Mouse (Mus musculus): ENCODE measurements around the gene Aars. TPM values are rescaled to one million over a fixed set of nuclear protein-coding genes. Genes with fewer than 3 reads are reported as not detected.
A peak's percentile ranks its signal among the peaks of the same experiment; 100 is the strongest.
"Not testable (repeated sequence)": the region's sequence is repeated elsewhere in the genome, so short reads cannot be mapped to it uniquely, and the experiment has no call there.

The Aars gene
- polyA plus RNA-seq, 1 experiment from 2014 or later = 75.6 TPM

- Histone ChIP-seq H3K9me3 (replicated peaks) (no peaks in the 10 kb centered on the region), H3K4me3 (no peak overlapping the region), H3K27ac (replicated peaks) (no peak overlapping the region), H3K4me1 (peaks cover 20% of the 10 kb centered on the region), H3K36me3 (no peaks in the 10 kb centered on the region), H3K27me3 (ENCODE audit: low read depth, poor library complexity, severe bottlenecking) (no peaks in the 10 kb centered on the region)
- 82% methylated on average over 7 of the region's 7 CpGs for WGBS
- no peak for DNase-seq (ENCODE audit: low spot score)
Observed at GRCm38 (mm10) chr8:111091706-111092105, 58.8 kb downstream of the Aars start.

DNA sequence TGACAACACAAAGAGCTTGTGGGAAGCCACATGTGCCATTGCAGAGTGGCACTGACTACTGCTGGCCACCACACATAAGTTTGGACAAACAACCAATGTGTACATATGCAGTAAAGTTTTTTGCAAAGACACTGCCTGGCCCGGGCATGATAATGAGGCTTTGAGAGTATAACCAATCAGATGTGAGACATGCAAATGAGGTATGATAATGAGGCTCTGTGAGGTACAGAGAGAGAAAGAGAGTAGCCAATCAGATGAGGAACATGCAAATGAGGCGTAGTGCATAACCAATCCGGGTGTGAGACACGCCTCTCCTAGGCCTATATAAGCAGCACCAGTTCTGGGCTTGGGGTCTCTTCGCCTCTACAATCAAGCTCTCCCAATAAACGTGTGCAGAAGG lies 59.4 kb downstream of the Aars start, which contains the start of gene Clec18a:
Gene Clec18a, minus strand, starts transcription at position 101 of the 400 bp plus-strand sequence.
- H3K4me3 ChIP-seq; H3K36me3 ChIP-seq; H3K27ac ChIP-seq (replicated peaks); H3K27me3 ChIP-seq (ENCODE audit: low read depth, poor library complexity, severe bottlenecking); DNase-seq (ENCODE audit: low spot score); H3K9me3 ChIP-seq (replicated peaks): not testable (repeated sequence)
- H3K4me1 ChIP-seq = peaks cover 20% of the 10 kb centered on the region
- 87% methylated on average over 6 of the region's 6 CpGs for whole genome bisulfite sequencing

DNA sequence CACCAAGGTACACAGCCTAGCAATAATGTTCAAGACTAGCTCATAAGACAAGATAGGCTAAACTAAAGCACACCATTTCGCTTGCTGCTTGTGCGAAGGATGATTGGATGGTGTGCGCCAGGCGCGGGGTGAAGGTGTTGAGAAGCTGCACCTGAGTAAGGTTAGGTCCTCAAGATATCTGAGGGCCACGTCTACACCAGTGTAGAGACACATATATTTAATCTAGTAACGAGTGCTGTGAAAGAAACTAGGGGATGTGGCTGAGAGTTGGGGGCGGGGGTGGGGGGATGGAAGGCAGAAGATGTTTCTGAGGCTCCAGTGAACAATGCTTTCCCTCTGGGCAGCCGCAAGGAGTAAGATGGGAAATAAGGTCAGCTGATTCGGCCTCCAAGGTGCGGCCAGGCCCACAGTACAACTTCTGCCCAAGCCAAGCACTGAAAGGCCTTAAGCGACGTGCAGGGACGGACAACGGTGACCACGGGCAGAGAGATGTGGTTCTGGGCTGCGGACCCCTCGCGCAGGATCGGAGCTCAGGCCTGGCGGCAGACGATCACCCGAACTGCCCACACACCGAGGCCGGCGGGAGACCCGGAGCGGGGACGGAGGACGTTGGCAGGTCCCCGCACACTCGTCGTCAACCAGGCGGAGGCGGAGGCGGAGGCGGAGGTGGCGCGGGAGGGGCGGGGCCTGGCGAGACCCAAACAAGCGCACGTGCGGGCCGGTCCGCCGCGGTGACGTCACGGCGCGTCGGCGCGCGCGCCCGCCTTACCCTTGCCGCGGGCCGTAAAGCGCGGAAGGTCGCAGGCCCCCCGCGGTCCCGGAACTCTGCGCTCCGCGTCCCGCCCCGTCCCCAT lies 61.1 kb downstream of the Aars start, which contains the start of gene Pdpr:
Gene Pdpr, plus strand, starts transcription at position 766 of the 854 bp plus-strand sequence.
- Histone ChIP-seq H3K36me3 (no peaks in the 10 kb centered on the region), H3K27me3 (ENCODE audit: low read depth, poor library complexity, severe bottlenecking) (no peaks in the 10 kb centered on the region), H3K9me3 (replicated peaks) (no peaks in the 10 kb centered on the region), H3K4me1 (peaks cover 20% of the 10 kb centered on the region), H3K4me3 (peak within 1 kb of the TSS; percentile 71), H3K27ac (replicated peaks) (peak within 1 kb of the TSS; percentile 71)
- peak; percentile 92 for DNase-seq (ENCODE audit: low spot score)
- WGBS = 5% methylated on average over 72 of the region's 72 CpGs

- WGBS = under 1% methylated on average over 68 of the region's 69 CpGs
- not testable (repeated sequence) for DNase-seq (ENCODE audit: low spot score); H3K27me3 ChIP-seq (ENCODE audit: low read depth, poor library complexity, severe bottlenecking); H3K9me3 ChIP-seq (replicated peaks); H3K36me3 ChIP-seq
- Histone ChIP-seq H3K27ac (replicated peaks) (peak overlapping the region; percentile 71), H3K4me3 (peak overlapping the region; percentile 71), H3K4me1 (peaks cover 20% of the 10 kb centered on the region)
Observed at GRCm38 (mm10) chr8:111094719-111095302, 61.9 kb downstream of the Aars start.

Small RNA genes within 50 kb of the gene (microRNA-seq; reads per million reads assigned to microRNA genes)
- not detected for gene Gm24103
- 3.6 reads per million, percentile 6 among the genes with 10 or more reads in this experiment for gene Mir3473d

Other genes with a start within 250 kb of the Aars start
- 0.20 and 0.51 TPM in 2 replicates for gene Il34, start 227.2 kb upstream of the Aars start, polyA plus RNA-seq (2016; fragmentation: Nextera tagmentation; extraction: Ambion mirVana)
- 75.4 and 78.2 TPM in 2 replicates for gene Cog4, start 186.5 kb upstream of the Aars start, polyA plus RNA-seq (2016; fragmentation: Nextera tagmentation; extraction: Ambion mirVana)
- gene Sf3b3, start 186.4 kb upstream of the Aars start, polyA plus RNA-seq (2016; fragmentation: Nextera tagmentation; extraction: Ambion mirVana) = 222 and 225 TPM in 2 replicates
- gene Fuk, start 130.7 kb upstream of the Aars start, polyA plus RNA-seq (2016; fragmentation: Nextera tagmentation; extraction: Ambion mirVana) = 12.2 and 12.7 TPM in 2 replicates
- 24.3 and 25.4 TPM in 2 replicates for gene St3gal2, start 113.2 kb upstream of the Aars start, polyA plus RNA-seq (2016; fragmentation: Nextera tagmentation; extraction: Ambion mirVana)
- 24.2 and 25.1 TPM in 2 replicates for gene Ddx19a, start 35.3 kb upstream of the Aars start, polyA plus RNA-seq (2016; fragmentation: Nextera tagmentation; extraction: Ambion mirVana)
- gene Ddx19b, start 1.4 kb upstream of the Aars start, polyA plus RNA-seq (2016; fragmentation: Nextera tagmentation; extraction: Ambion mirVana) = 11.4 and 11.6 TPM in 2 replicates
- 6.1 and 14.4 TPM in 2 replicates for gene Exosc6, start 23.2 kb downstream of the Aars start, polyA plus RNA-seq (2016; fragmentation: Nextera tagmentation; extraction: Ambion mirVana)
- 1.1 and 2.0 TPM in 2 replicates for gene Clec18a, start 59.3 kb downstream of the Aars start, polyA plus RNA-seq (2016; fragmentation: Nextera tagmentation; extraction: Ambion mirVana)
- 11.9 and 13.2 TPM in 2 replicates for gene Pdpr, start 61.5 kb downstream of the Aars start, polyA plus RNA-seq (2016; fragmentation: Nextera tagmentation; extraction: Ambion mirVana)
- 65.1 and 66.7 TPM in 2 replicates for gene Glg1, start 226.1 kb downstream of the Aars start, polyA plus RNA-seq (2016; fragmentation: Nextera tagmentation; extraction: Ambion mirVana)